Mouse (Mus musculus): ENCODE results near the gene Efemp2. TPM values are rescaled to one million over a fixed set of nuclear protein-coding genes. Genes with fewer than 3 reads are reported as not detected.
A peak's percentile ranks its signal among the peaks of the same experiment; 100 is the strongest.

The Efemp2 gene
- total and polyA plus RNA-seq, 2 experiments from 2014 or later, result 26.4 to 35.0 TPM

GRCm38 (mm10) chr19:5510031-5511026 lies 36.6 kb downstream of the Efemp2 start, which contains the start of gene Snx32:
Gene Snx32 (minus strand): TSS chr19:5510538.
- 3% methylated on average over 46 of the region's 47 CpGs for WGBS
- Histone ChIP-seq H3K27me3 (ENCODE audit: insufficient read depth, low read length) (no peaks in the 10 kb centered on the region), H3K9ac (peak within 1 kb of the TSS; percentile 58), H3K36me3 (ENCODE audit: insufficient read depth) (no peaks in the 10 kb centered on the region), H3K4me3 (ENCODE audit: low read depth, low read length) (peak within 1 kb of the TSS; percentile 58), H3K4me2 (ENCODE audit: low read depth) (peak within 1 kb of the TSS; percentile 81), H3K9me3 (ENCODE audit: low read length) (no peaks in the 10 kb centered on the region), H3K4me1 (ENCODE audit: insufficient read depth) (peaks cover 20% of the 10 kb centered on the region), H3K27ac (ENCODE audit: low read depth, low read length) (peak within 1 kb of the TSS; percentile 79)
- ATAC-seq, result peak; percentile 99
- peak; percentile 98 for DNase-seq
- TF ChIP-seq CTCF (IDR thresholded peaks at IDR 0.05; ENCODE audit: low read depth), result peak; percentile 57

DNA sequence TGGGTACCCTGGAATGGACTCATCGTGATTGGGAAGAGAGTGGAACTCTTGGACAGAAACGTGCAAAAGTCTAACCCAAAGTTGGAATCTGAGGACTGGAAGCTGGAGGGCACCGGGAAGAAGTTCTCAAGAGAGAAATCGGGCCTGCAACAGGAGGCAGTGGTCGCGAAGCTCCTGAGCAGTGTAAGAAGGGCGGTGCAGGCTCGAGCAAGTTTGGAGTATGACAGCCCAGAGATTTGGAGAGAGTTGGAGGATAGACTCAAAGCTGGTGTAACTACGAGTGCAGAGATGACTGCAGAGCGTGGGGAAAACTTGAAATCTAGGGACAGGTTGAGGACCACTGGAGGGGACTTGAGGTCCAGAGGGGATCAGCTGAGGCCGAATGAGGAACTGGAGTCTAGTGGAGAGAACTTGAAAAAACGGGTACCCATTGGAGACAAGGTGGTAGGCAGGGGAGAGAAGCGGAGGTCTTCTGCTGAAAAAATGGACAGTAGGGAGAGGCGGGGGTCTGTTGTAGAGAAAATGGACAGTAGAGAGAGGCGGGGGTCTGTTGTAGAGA lies 37.4 kb downstream of the Efemp2 start:
- whole genome bisulfite sequencing, result 56% methylated on average over 15 of the region's 15 CpGs

DNA sequence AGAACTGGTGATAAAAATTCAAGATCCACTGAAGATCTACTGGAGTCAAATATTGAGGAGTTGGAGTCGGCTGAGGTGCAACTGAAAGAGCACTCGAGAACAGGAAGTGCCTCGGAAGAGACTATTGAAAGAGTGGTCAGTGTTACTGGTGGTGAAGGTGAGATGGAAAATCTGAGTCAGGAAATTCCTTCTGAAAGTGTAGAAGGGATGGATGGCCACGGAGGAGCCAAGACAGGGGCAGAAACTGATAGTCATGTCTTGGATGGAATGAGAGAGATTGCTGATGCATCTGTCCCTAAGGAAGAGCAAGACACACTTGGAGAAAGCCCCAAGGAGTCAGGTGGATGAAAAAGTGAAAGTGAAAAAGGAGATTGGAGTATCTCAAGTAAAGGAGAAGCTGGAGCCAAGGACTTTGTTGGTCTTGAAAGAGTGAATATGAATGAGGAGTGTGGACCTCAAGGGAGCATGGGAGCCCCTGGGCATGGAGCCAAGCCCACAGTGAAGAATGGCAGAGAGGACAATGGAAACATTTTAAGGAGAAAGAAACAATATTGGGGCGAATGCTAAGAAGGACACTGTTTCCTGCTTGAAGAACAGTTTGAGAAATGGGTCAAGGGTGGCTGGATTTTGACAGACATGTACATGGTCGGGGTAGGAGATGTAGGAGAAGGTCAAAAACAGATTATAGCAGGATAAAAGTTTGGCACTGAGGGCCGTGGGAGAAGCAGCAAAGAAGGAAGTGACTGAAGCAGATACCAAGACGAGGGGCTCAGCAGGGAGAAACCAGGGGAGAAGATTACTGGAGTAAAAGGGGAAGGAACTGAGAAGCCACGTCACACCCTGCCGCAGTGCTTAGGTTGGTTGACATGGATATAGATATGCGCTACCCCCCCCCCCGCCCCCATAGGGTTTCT lies 38.6 kb downstream of the Efemp2 start:
- Histone ChIP-seq H3K9ac (no peak overlapping the region), H3K9me3 (ENCODE audit: low read length) (no peaks in the 10 kb centered on the region), H3K4me2 (ENCODE audit: low read depth) (no peak overlapping the region), H3K36me3 (ENCODE audit: insufficient read depth) (no peaks in the 10 kb centered on the region), H3K4me3 (ENCODE audit: low read depth, low read length) (no peak overlapping the region), H3K4me1 (ENCODE audit: insufficient read depth) (peaks cover 20% of the 10 kb centered on the region), H3K27ac (ENCODE audit: low read depth, low read length) (no peak overlapping the region), H3K27me3 (ENCODE audit: insufficient read depth, low read length) (no peaks in the 10 kb centered on the region)
- ATAC-seq (no peak), DNase-seq (no peak)
- no peak for TF ChIP-seq CTCF (IDR thresholded peaks at IDR 0.05; ENCODE audit: low read depth)
- 76% methylated on average over 12 of the region's 12 CpGs for WGBS

More for the DNA sequence above, 37.4 kb downstream of the Efemp2 start:
- ATAC-seq (no peak), DNase-seq (no peak)
- no peaks in the 10 kb centered on the region for H3K9me3 ChIP-seq (ENCODE audit: low read length)
- no peaks in the 10 kb centered on the region for H3K36me3 ChIP-seq (ENCODE audit: insufficient read depth)
- peak overlapping the region; percentile 58 for H3K9ac ChIP-seq
- H3K27me3 ChIP-seq (ENCODE audit: insufficient read depth, low read length), result no peaks in the 10 kb centered on the region
- H3K4me1 ChIP-seq (ENCODE audit: insufficient read depth), result peaks cover 20% of the 10 kb centered on the region
- H3K4me2 ChIP-seq (ENCODE audit: low read depth), result peak overlapping the region; percentile 81
- peak overlapping the region; percentile 79; the same call in 1 of the 2 replicates for H3K27ac ChIP-seq (ENCODE audit: low read depth, low read length)
- peak overlapping the region; percentile 58 for H3K4me3 ChIP-seq (ENCODE audit: low read depth, low read length)
- TF ChIP-seq CTCF (IDR thresholded peaks at IDR 0.05; ENCODE audit: low read depth), result no peak

- H3K4me2 ChIP-seq (ENCODE audit: low read depth), result no peak overlapping the region
- no peaks in the 10 kb centered on the region for H3K36me3 ChIP-seq (ENCODE audit: insufficient read depth)
- no peaks in the 10 kb centered on the region for H3K9me3 ChIP-seq (ENCODE audit: low read length)
- peaks cover 20% of the 10 kb centered on the region for H3K4me1 ChIP-seq (ENCODE audit: insufficient read depth)
- 84% methylated on average over 3 of the region's 3 CpGs for WGBS
- DNase-seq (no peak), ATAC-seq (no peak)
- no peak for TF ChIP-seq CTCF (IDR thresholded peaks at IDR 0.05; ENCODE audit: low read depth)
- no peak overlapping the region for H3K27ac ChIP-seq (ENCODE audit: low read depth, low read length)
- H3K27me3 ChIP-seq (ENCODE audit: insufficient read depth, low read length), result no peaks in the 10 kb centered on the region
- H3K4me3 ChIP-seq (ENCODE audit: low read depth, low read length), result no peak overlapping the region
- no peak overlapping the region for H3K9ac ChIP-seq
Measured at GRCm38 (mm10) chr19:5513005-5513349, 39.2 kb downstream of the Efemp2 start.

DNA sequence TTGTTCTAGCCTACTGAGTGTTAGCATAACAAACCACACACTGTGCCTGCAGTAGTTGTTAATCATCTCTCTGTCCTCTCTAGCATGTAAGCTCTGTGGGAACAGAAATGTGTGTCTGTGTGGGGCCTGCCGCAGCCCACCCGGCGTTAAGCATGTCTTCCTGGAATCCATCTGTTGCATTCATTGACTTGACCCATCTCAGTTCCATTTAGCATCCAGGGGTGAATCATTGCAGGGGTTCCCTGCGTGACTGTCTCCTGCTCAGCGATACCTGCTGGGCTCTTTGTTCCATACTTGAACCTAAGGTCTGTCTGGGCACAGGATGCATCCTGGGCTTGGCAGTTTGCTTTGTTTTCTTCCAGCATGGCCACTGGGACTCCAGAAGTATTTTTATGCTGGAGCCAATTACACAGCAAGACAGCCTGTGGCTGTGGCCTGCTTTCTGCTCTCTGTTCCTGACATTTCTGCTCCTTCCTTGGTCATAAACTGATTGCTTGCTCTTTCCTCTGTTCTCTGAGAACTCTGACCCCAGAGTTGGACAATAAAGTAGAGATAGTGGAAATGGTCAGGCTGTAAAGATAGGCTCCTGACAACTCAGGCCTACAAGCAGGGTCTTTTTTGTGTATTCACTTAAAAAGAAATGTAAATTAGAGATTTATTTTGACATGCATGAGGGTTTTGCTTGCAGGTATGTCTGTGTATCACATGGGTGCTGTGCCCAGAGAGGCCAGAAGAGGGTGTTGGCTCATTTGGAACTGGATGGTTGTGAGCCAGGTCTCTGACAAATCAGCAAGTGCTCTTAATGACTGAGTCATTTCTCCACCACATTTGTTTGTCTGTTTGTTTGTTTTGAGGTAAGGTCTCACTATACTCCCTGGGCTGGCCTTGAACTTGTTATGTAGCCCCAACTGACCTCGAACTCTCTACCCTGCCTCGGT lies 42.4 kb downstream of the Efemp2 start:
- Histone ChIP-seq H3K36me3 (ENCODE audit: insufficient read depth) (no peaks in the 10 kb centered on the region), H3K27me3 (ENCODE audit: insufficient read depth, low read length) (no peaks in the 10 kb centered on the region), H3K4me3 (ENCODE audit: low read depth, low read length) (no peak overlapping the region), H3K4me1 (ENCODE audit: insufficient read depth) (peaks cover 3% of the 10 kb centered on the region), H3K27ac (ENCODE audit: low read depth, low read length) (no peak overlapping the region), H3K9ac (no peak overlapping the region), H3K9me3 (ENCODE audit: low read length) (no peaks in the 10 kb centered on the region), H3K4me2 (ENCODE audit: low read depth) (no peak overlapping the region)
- WGBS, result 75% methylated on average over 7 of the region's 7 CpGs
- no peak for ATAC-seq
- TF ChIP-seq CTCF (IDR thresholded peaks at IDR 0.05; ENCODE audit: low read depth), result 0 out of 2 replicates have a peak, but pooled peaks have one; percentile 10
- no peak for DNase-seq
